Mouse (Mus musculus) neural tube, embryonic 14.5 days (tissue): ENCODE data around the gene Socs7. TPM values are rescaled to one million over a fixed set of nuclear protein-coding genes. Genes with fewer than 3 reads are reported as not detected.

Experiments used
- ATAC-seq: fragments of 200-750 bp; cut with Nextera tagmentation; 2 replicates; pipeline ENCODE4 v1.8.0; 2017; ENCODE audit warnings: low read depth, mild to moderate bottlenecking, moderate TSS enrichment, moderate library complexity
- H3K27ac ChIP-seq: fragments of 300-500 bp; sonication (generic); 2 replicates; pipeline ENCODE4 v1.5.1; 2014; ENCODE audit warnings: low read depth, mild to moderate bottlenecking, control low read depth, low read length, moderate library complexity, mixed read lengths
- H3K27me3 ChIP-seq: fragments of 300-500 bp; sonication (generic); 2 replicates; pipeline ENCODE4 v1.6.1; 2014; ENCODE audit warnings: low read length; ENCODE audit not compliant: control insufficient read depth, insufficient read depth
- H3K36me3 ChIP-seq: fragments of 300-500 bp; sonication (generic); 2 replicates; pipeline ENCODE4 v1.6.1; 2014; ENCODE audit warnings: low read length, mixed read lengths; ENCODE audit not compliant: control insufficient read depth, insufficient read depth
- H3K4me1 ChIP-seq: fragments of 300-500 bp; sonication (generic); 2 replicates; pipeline ENCODE4 v1.6.1; 2014; ENCODE audit warnings: low read length; ENCODE audit not compliant: control insufficient read depth, insufficient read depth
- H3K4me2 ChIP-seq: fragments of 300-500 bp; sonication (generic); 2 replicates; pipeline ENCODE4 v1.6.1; 2014; ENCODE audit warnings: mild to moderate bottlenecking, low read depth, low read length, control low read depth
- H3K4me3 ChIP-seq: fragments of 300-500 bp; sonication (generic); 2 replicates; pipeline ENCODE4 v1.5.1; 2014; ENCODE audit warnings: low read depth, low read length, control low read depth, mixed read lengths
- H3K9ac ChIP-seq: fragments of 300-500 bp; sonication (generic); replicated peaks from 2 replicates; pipeline ENCODE4 v1.6.1; 2014; ENCODE audit warnings: low read depth, mild to moderate bottlenecking, control low read depth, low read length, mixed read lengths
- H3K9me3 ChIP-seq: fragments of 300-500 bp; sonication (generic); 2 replicates; pipeline ENCODE4 v1.6.1; 2016; ENCODE audit warnings: low read length; ENCODE audit not compliant: control insufficient read depth
- WGBS: fragments of 180-500 bp; shearing (Covaris S2); extraction: QIAGEN DNeasy Blood & Tissue Kit; methylation state at CpG from one replicate; pipeline ENCODE4 v1.1.7; 2014; 5-methylcytosine and 5-hydroxymethylcytosine counted together
- polyA plus RNA-seq: library from polyadenylated mRNA; unstranded; fragments of >200 nt; fragmentation: Nextera tagmentation; extraction: Ambion mirVana; gene quantifications from 2 replicates; pipeline ENCODE4 v1.2.1, GENCODE M21; 2014

The Socs7 gene
- polyA plus RNA-seq, 1 experiment from 2014 or later, result 6.7 TPM

DNA sequence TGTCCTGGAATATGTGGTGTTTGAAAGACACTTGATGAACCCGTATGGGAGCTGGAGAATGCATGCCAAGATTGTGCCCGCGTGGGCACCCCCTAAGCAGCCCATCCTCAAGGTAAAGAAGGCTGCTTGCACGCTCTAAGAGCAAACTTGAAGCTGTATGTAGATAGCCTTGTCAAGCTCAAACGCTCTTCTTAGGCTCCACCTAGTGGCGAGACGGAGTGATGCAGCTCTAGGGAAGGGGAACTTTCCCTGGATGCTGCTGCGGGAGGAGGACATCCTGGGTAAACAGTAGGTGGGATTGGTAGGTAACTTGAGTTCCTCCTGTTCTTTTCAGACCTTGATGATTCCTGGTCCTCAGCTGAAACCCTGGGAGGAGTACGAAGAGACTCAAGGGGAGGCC, 34.2 kb upstream of the Socs7 start:
- H3K36me3 ChIP-seq, result peaks cover 21% of the 10 kb centered on the region
- H3K4me1 ChIP-seq, result 0 out of 2 replicates have a peak, but pooled peaks cover 4% of the 10 kb centered on the region
- no peak for ATAC-seq
- no peak overlapping the region for H3K4me3 ChIP-seq
- no peaks in the 10 kb centered on the region for H3K9me3 ChIP-seq
- WGBS, result 25% methylated on average over 9 of the region's 9 CpGs
- H3K27ac ChIP-seq, result no peak overlapping the region
- H3K27me3 ChIP-seq, result no peaks in the 10 kb centered on the region
- no peak overlapping the region for H3K4me2 ChIP-seq
- H3K9ac ChIP-seq, result no peak overlapping the region

DNA sequence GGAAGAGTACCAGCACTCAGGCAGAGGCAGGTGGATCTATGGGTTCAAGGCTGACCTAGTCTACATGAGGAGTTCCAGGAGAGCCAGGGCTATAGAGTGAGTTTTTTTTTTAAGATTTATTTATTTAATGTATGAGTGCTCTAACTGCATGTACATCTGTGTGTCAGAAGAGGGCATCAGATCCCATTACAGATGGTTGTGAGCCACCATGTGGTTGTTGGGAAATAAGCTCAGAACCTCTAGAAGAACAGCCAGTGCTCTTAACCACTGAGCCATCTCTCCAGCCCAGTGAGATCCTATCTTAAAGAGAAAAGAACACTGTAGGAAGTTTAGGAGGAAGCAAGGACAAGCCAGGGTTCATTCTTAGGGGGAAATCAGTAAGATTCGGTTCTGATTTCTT, 32.0 kb upstream of the Socs7 start:
- no peaks in the 10 kb centered on the region for H3K27me3 ChIP-seq
- WGBS, result 95% methylated on average over 1 of the region's 1 CpGs
- no peak overlapping the region for H3K4me2 ChIP-seq
- H3K9ac ChIP-seq, result no peak overlapping the region
- 0 out of 2 replicates have a peak, but pooled peaks cover 4% of the 10 kb centered on the region for H3K4me1 ChIP-seq
- H3K4me3 ChIP-seq, result no peak overlapping the region
- ATAC-seq, result no peak
- no peak overlapping the region for H3K27ac ChIP-seq
- H3K9me3 ChIP-seq, result no peaks in the 10 kb centered on the region
- peaks cover 12% of the 10 kb centered on the region for H3K36me3 ChIP-seq

DNA sequence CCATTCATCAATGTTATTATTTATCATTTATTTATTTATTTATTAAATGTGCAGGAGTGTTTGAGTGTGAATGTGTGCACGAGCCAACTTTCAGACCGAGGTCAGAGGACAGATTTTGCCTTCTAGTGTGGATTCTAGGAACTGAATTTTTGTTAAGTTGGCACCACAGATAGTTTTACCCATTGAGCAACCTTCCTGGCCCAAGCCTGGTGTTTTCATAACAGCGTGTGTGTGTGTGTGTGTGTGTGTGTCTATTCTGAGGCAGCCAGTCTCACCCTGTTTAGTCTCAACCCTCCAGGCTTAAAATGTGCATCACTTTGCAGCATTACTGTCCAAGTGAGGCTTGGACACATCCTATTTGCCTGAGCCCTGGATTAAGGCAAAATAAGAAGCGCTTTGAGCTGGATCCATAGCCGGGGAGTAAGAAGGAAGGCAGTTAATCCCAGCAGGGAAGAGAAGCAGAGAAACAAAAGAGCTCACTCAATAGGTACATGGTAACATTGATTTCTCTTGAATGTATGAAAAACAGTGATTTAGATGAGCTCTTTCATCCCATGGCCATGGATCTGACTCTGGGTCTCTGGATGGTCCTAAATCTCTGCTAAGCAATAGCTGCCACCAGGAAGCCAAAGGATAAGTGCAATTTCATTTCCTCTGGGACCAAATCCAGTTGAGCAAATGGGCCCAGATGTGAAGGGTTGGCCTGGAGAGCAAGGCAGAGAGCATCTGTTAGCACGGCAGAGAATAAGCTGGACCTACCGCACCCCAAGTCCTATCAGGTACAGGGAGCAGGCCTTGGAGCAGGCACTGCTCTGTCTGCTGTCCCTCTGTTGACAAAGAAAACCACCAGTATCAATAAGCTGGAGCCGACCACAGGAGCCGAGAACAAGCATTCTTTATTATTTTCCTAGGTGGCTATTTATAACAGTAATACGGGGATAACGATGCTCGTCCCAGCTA, 30.8 kb upstream of the Socs7 start:
- Histone ChIP-seq H3K9me3 (no peaks in the 10 kb centered on the region), H3K27me3 (no peaks in the 10 kb centered on the region), H3K4me3 (no peak overlapping the region), H3K4me1 (0 out of 2 replicates have a peak, but pooled peaks cover 4% of the 10 kb centered on the region), H3K36me3 (peaks cover 10% of the 10 kb centered on the region), H3K27ac (no peak overlapping the region), H3K9ac (no peak overlapping the region), H3K4me2 (no peak overlapping the region)
- ATAC-seq, result no peak
- 72% methylated on average over 12 of the region's 12 CpGs for WGBS

- no peak overlapping the region for H3K27ac ChIP-seq
- no peak for ATAC-seq
- no peaks in the 10 kb centered on the region for H3K9me3 ChIP-seq
- H3K4me3 ChIP-seq, result no peak overlapping the region
- H3K9ac ChIP-seq, result no peak overlapping the region
- H3K4me1 ChIP-seq, result 0 out of 2 replicates have a peak, but pooled peaks cover 4% of the 10 kb centered on the region
- WGBS, result 48% methylated on average over 9 of the region's 9 CpGs
- no peaks in the 10 kb centered on the region for H3K27me3 ChIP-seq
- H3K4me2 ChIP-seq, result no peak overlapping the region
- H3K36me3 ChIP-seq, result peaks cover 5% of the 10 kb centered on the region; the same call in 1 of the 2 replicates
Observed at GRCm38 (mm10) chr11:97333044-97333443, 29.3 kb upstream of the Socs7 start.

DNA sequence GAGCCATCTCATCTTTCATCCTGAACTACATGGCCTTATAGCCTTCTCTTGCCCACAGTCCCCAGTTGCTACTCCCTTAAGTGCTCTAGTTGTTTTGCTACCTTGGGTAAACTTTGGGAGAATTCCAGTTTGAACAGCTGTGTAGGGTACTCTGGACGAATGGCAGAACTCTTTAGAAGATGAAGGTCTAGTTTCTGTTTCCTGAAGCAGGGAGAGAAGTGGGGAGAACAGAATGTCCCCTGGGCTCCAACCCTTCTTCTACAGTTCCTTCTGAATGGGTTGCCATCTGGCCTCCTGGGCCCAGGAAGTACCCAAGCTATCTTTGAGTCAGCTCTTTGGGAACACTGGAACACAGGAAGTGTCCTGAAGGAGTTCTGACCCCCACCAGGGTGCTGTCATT, 28.5 kb upstream of the Socs7 start:
- 64% methylated on average over 1 of the region's 1 CpGs for WGBS

DNA sequence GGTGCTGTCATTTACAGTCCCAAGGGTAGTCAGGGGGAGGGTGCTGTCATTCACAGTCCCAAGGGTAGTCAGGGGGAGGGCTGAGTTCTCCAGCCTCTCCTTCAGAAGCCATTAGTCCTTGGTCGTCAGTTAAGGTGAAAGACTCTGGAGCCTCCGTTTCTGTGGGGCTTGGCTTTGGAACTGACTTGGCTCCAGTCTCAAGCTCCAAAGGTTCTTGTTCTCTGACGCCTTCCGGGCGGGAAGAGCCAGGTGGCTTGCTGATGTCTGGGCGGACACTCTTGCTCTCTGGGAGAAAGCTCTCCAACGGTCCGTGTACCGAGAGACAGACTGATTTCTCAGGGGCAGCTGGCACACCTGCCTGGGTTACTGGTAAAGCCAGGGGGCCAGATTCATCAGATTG, 28.0 kb upstream of the Socs7 start:
- Histone ChIP-seq H3K27me3 (no peaks in the 10 kb centered on the region), H3K4me3 (no peak overlapping the region), H3K9me3 (no peaks in the 10 kb centered on the region), H3K27ac (no peak overlapping the region), H3K4me2 (no peak overlapping the region), H3K36me3 (no peaks in the 10 kb centered on the region), H3K9ac (no peak overlapping the region), H3K4me1 (0 out of 2 replicates have a peak, but pooled peaks cover 4% of the 10 kb centered on the region)
- WGBS, result 86% methylated on average over 9 of the region's 9 CpGs
- ATAC-seq, result no peak

More for the DNA sequence above, 28.5 kb upstream of the Socs7 start:
- no peak overlapping the region for H3K9ac ChIP-seq
- no peak overlapping the region for H3K4me2 ChIP-seq
- H3K9me3 ChIP-seq, result no peaks in the 10 kb centered on the region
- no peak overlapping the region for H3K4me3 ChIP-seq
- H3K27ac ChIP-seq, result no peak overlapping the region
- peaks cover 4% of the 10 kb centered on the region; the same call in 1 of the 2 replicates for H3K36me3 ChIP-seq
- 0 out of 2 replicates have a peak, but pooled peaks cover 4% of the 10 kb centered on the region for H3K4me1 ChIP-seq
- no peak for ATAC-seq
- no peaks in the 10 kb centered on the region for H3K27me3 ChIP-seq

- Histone ChIP-seq H3K27me3 (no peaks in the 10 kb centered on the region), H3K4me3 (no peak overlapping the region), H3K27ac (no peak overlapping the region), H3K9ac (no peak overlapping the region), H3K4me1 (0 out of 2 replicates have a peak, but pooled peaks cover 4% of the 10 kb centered on the region), H3K9me3 (no peaks in the 10 kb centered on the region), H3K36me3 (no peaks in the 10 kb centered on the region), H3K4me2 (no peak overlapping the region)
- no peak for ATAC-seq
- WGBS, result 49% methylated on average over 6 of the region's 6 CpGs
Observed at GRCm38 (mm10) chr11:97336238-97336637, 26.1 kb upstream of the Socs7 start.

DNA sequence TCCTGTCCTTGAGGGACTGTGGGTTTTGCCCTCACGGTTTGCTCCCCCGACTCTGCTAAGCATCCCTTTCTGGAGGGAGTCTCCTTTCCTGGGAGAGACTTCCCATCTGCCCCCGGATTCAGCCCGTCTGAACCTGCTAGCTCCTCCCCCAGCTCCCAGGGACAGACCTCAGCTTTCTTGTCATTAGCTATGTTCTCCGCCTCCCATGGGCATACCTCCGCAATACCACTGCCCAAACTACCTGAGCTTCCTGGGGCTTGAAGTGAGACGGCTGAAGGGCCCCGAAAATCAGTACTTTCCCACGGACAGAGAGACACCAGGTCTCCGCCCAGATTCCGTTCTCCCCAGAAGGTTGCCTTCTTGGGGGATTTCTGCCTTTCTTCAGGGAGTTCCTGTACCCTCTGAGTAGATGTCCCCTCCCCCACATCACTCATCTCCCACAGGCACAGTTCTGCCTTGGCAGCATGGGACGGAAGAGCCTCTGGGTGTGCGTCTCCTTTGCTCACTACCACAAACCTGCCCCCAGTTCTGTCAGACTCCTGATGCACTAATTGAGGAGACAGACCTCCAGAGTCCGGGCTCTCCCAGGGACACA, 25.5 kb upstream of the Socs7 start:
- H3K36me3 ChIP-seq, result no peaks in the 10 kb centered on the region
- H3K4me2 ChIP-seq, result no peak overlapping the region
- no peak for ATAC-seq
- H3K9me3 ChIP-seq, result no peaks in the 10 kb centered on the region
- H3K9ac ChIP-seq, result no peak overlapping the region
- no peak overlapping the region for H3K4me3 ChIP-seq
- H3K27me3 ChIP-seq, result no peaks in the 10 kb centered on the region
- 69% methylated on average over 14 of the region's 14 CpGs for WGBS
- 0 out of 2 replicates have a peak, but pooled peaks cover 1% of the 10 kb centered on the region for H3K4me1 ChIP-seq
- no peak overlapping the region for H3K27ac ChIP-seq

- H3K4me2 ChIP-seq, result no peak overlapping the region
- 92% methylated on average over 12 of the region's 12 CpGs for WGBS
- H3K9ac ChIP-seq, result no peak overlapping the region
- no peaks in the 10 kb centered on the region for H3K36me3 ChIP-seq
- H3K27me3 ChIP-seq, result no peaks in the 10 kb centered on the region
- no peaks in the 10 kb centered on the region for H3K4me1 ChIP-seq
- H3K4me3 ChIP-seq, result no peak overlapping the region
- no peak for ATAC-seq
- H3K9me3 ChIP-seq, result no peaks in the 10 kb centered on the region
- no peak overlapping the region for H3K27ac ChIP-seq
Observed at GRCm38 (mm10) chr11:97337363-97337762, 25.0 kb upstream of the Socs7 start.
